Mouse (Mus musculus) MEL (cell line): ENCODE data around the gene Rnf185. TPM values are rescaled to one million over a fixed set of nuclear protein-coding genes. Genes with fewer than 3 reads are reported as not detected.
A peak's percentile ranks its signal among the peaks of the same experiment; 100 is the strongest.

Source experiments
- DNase-seq: peaks from one replicate; pipeline ENCODE4 v3.0.0; 2011; ENCODE audit warnings: low read depth, low spot score
- H3K27ac ChIP-seq: 2 replicates; pipeline ENCODE4 v1.5.1; 2012; ENCODE audit warnings: low read depth, mild to moderate bottlenecking, control low read depth, low read length, moderate library complexity; ENCODE audit not compliant: control insufficient read depth
- H3K27me3 ChIP-seq, 2 experiments: fragments of 150-350 bp in 1 of 2; sonication (generic) in 1 of 2; 2 replicates each; pipeline ENCODE4 v1.6.1; 2012; ENCODE audit warnings: low read length in 2 of 2, mild to moderate bottlenecking in 2 of 2, improper control_type of control experiment in 1 of 2, moderate library complexity in 1 of 2; ENCODE audit not compliant: insufficient read depth in 2 of 2, control insufficient read depth in 1 of 2
- H3K36me3 ChIP-seq, 2 experiments: 2 replicates each; pipeline ENCODE4 v1.6.1; 2012 to 2014; ENCODE audit warnings: low read length in 2 of 2, improper control_type of control experiment in 1 of 2, inconsistent platforms in 1 of 2, mild to moderate bottlenecking in 1 of 2; ENCODE audit not compliant: insufficient read depth in 2 of 2, control insufficient read depth in 1 of 2
- H3K4me1 ChIP-seq, 2 experiments: fragments of 150-350 bp in 1 of 2; sonication (generic) in 1 of 2; 2 replicates each; pipeline ENCODE4 v1.6.1; 2012; ENCODE audit warnings: low read length in 2 of 2, improper control_type of control experiment in 1 of 2, mild to moderate bottlenecking in 1 of 2; ENCODE audit not compliant: insufficient read depth in 2 of 2, control insufficient read depth in 1 of 2
- H3K4me3 ChIP-seq, 2 experiments: fragments of 150-350 bp in 1 of 2; sonication (generic) in 1 of 2; 2 replicates each; pipeline ENCODE4 v1.5.1; 2012; ENCODE audit warnings: low read depth in 2 of 2, low read length in 2 of 2, mild to moderate bottlenecking in 2 of 2, moderate library complexity in 2 of 2, control low read depth in 1 of 2, improper control_type of control experiment in 1 of 2; ENCODE audit not compliant: control insufficient read depth in 1 of 2, insufficient read depth in 1 of 2
- H3K79me2 ChIP-seq: 2 replicates; pipeline ENCODE4 v1.6.1; 2012; ENCODE audit warnings: mild to moderate bottlenecking, low read length, moderate library complexity; ENCODE audit not compliant: control insufficient read depth, poor library complexity, insufficient read depth
- H3K9ac ChIP-seq: 2 replicates; pipeline ENCODE4 v1.6.1; 2012; ENCODE audit warnings: low read depth, mild to moderate bottlenecking, control low read depth, low read length, moderate library complexity; ENCODE audit not compliant: control insufficient read depth, poor library complexity, severe bottlenecking
- H3K9me3 ChIP-seq: fragments of 150-350 bp; sonication (generic); replicated peaks from 2 replicates; pipeline ENCODE4 v1.6.1; 2012; ENCODE audit warnings: mild to moderate bottlenecking, low read length, improper control_type of control experiment, moderate library complexity; ENCODE audit not compliant: insufficient read depth
- BHLHE40 ChIP-seq: IDR thresholded peaks from 2 replicates; pipeline ENCODE4 v1.6.1; 2012; ENCODE audit warnings: low read depth, mild to moderate bottlenecking, inconsistent platforms, low read length, improper control_type of control experiment, borderline replicate concordance
- EP300 ChIP-seq, 2 experiments: IDR thresholded peaks; 2 replicates each; pipeline ENCODE4 v1.6.1; 2011; ENCODE audit warnings: improper control_type of control experiment in 2 of 2, low read length in 2 of 2, low read depth in 1 of 2, mild to moderate bottlenecking in 1 of 2
- ETS1 ChIP-seq: IDR thresholded peaks from 2 replicates; pipeline ENCODE4 v1.6.1; 2012; ENCODE audit warnings: low read depth, mild to moderate bottlenecking, inconsistent platforms, low read length, improper control_type of control experiment, moderate library complexity
- KAT2A ChIP-seq: conservative IDR thresholded peaks from 2 replicates; pipeline ENCODE4 v1.6.1; 2012; ENCODE audit warnings: low read depth, low read length, improper control_type of control experiment, inconsistent platforms
- MAX ChIP-seq: IDR thresholded peaks from 2 replicates; pipeline ENCODE4 v1.6.1; 2011; ENCODE audit warnings: low read length, improper control_type of control experiment
- MYB ChIP-seq: IDR thresholded peaks from 2 replicates; pipeline ENCODE4 v1.6.1; 2011; ENCODE audit warnings: mild to moderate bottlenecking, low read depth, low read length, improper control_type of control experiment
- MYC ChIP-seq: IDR thresholded peaks from 2 replicates; pipeline ENCODE4 v1.6.1; 2011; ENCODE audit warnings: low read depth, mild to moderate bottlenecking, low read length, improper control_type of control experiment, moderate library complexity
- NELFE ChIP-seq: IDR thresholded peaks from 2 replicates; pipeline ENCODE4 v1.6.1; 2011; ENCODE audit warnings: low read depth, low read length, improper control_type of control experiment
- POLR2A ChIP-seq, 2 experiments: IDR thresholded peaks; 2 replicates each; pipeline ENCODE4 v1.6.1; 2011 to 2012; ENCODE audit warnings: low read length in 2 of 2, mild to moderate bottlenecking in 2 of 2, control low read depth in 1 of 2, improper control_type of control experiment in 1 of 2, low read depth in 1 of 2, moderate library complexity in 1 of 2; ENCODE audit not compliant: control insufficient read depth in 1 of 2, insufficient read depth in 1 of 2, poor library complexity in 1 of 2
- POLR2AphosphoS2 ChIP-seq: IDR thresholded peaks from 2 replicates; pipeline ENCODE4 v1.6.1; 2011; ENCODE audit warnings: low read length, improper control_type of control experiment
- TAL1 ChIP-seq: IDR thresholded peaks from 2 replicates; pipeline ENCODE4 v1.6.1; 2012; ENCODE audit warnings: mild to moderate bottlenecking, inconsistent platforms, low read length, moderate library complexity, mixed read lengths
- TBP ChIP-seq: IDR thresholded peaks from 2 replicates; pipeline ENCODE4 v1.8.0; 2011; ENCODE audit warnings: low read depth, low read length, improper control_type of control experiment
- USF1 ChIP-seq: IDR thresholded peaks from 2 replicates; pipeline ENCODE4 v1.6.1; 2014; ENCODE audit warnings: low read depth, mild to moderate bottlenecking, inconsistent platforms, low read length, improper control_type of control experiment, moderate library complexity
- ZNF384 ChIP-seq: IDR thresholded peaks from 2 replicates; pipeline ENCODE4 v1.6.1; 2012; ENCODE audit warnings: low read depth, mild to moderate bottlenecking, inconsistent platforms, low read length, improper control_type of control experiment
- polyA plus RNA-seq, 2 experiments: library from polyadenylated mRNA; stranded (reverse) in 1 of 2; unstranded in 1 of 2; fragments of >175 nt in 1 of 2; fragments of >200 nt in 1 of 2; gene quantifications; 2 replicates each; pipeline versions ENCODE4 v1.2.1 to v1.2.4; 2012; ENCODE audit warnings: low replicate concordance in 2 of 2, low read depth in 1 of 2; ENCODE audit not compliant: insufficient read length in 2 of 2, insufficient read depth in 1 of 2, missing spikeins in 1 of 2
- total RNA-seq: library from RNA; depleted of rRNA; stranded (reverse); fragments of 300-350 nt; gene quantifications from 2 replicates; pipeline ENCODE4 v1.2.3, GENCODE M21; 2012

Gene Rnf185
- total and polyA plus RNA-seq, 3 experiments = 9.9 to 13.8 TPM; not detected in 1

GRCm38 (mm10) chr11:3408997-3409732 lies 43.0 kb downstream of the Rnf185 start, which contains the start of gene Limk2 (continued):
- TF ChIP-seq NELFE = peak; percentile 86
- peak; percentile 35; the same call in 1 of the 2 replicates for TF ChIP-seq USF1
- TF ChIP-seq MYC = peak; percentile 32; the same call in 1 of the 2 replicates
- TF ChIP-seq POLR2A (IDR thresholded peaks at IDR 0.05; ENCODE audit: control insufficient read depth in 1 of 2, insufficient read depth in 1 of 2, low read depth in 1 of 2, low read length in 2 of 2, poor library complexity in 1 of 2) = peak; percentile 81 to 89

- Histone ChIP-seq H3K9ac (peak overlapping the region; percentile 89), H3K27me3 (no peaks in the 10 kb centered on the region), H3K4me1 (peaks cover 12 to 27% of the 10 kb centered on the region in 2 experiments), H3K9me3 (no peaks in the 10 kb centered on the region), H3K79me2 (peaks cover 22% of the 10 kb centered on the region), H3K36me3 (peaks cover 0 to 24% of the 10 kb centered on the region in 2 experiments; a peak in 2 of 4 replicates), H3K27ac (peak overlapping the region; percentile 52), H3K4me3 (peak overlapping the region; percentile 69 to 94)
- no peak for TF ChIP-seq TAL1
- no peak for TF ChIP-seq KAT2A
- peak in 1 of 2 experiments; percentile 51; a peak in 1 of 4 replicates for TF ChIP-seq POLR2A (IDR thresholded peaks at IDR 0.05; ENCODE audit: control insufficient read depth in 1 of 2, insufficient read depth in 1 of 2, low read depth in 1 of 2, low read length in 2 of 2, poor library complexity in 1 of 2)
- TF ChIP-seq MAX = 0 out of 2 replicates have a peak, but pooled peaks have one; percentile 2
- TF ChIP-seq ZNF384 = no peak
- DNase-seq = peak; percentile 70
Measured at GRCm38 (mm10) chr11:3408131-3408996, 43.8 kb downstream of the Rnf185 start.

GRCm38 (mm10) chr11:3404287-3405047 lies 47.7 kb downstream of the Rnf185 start:
- no peak overlapping the region for H3K9ac ChIP-seq
- TF ChIP-seq EP300 (IDR thresholded peaks at IDR 0.05; ENCODE audit: low read depth in 1 of 2, low read length in 2 of 2) (peak in 1 of 2 experiments; percentile 41; a peak in 1 of 4 replicates), TAL1 (peak; percentile 54), MAX (no peak), TBP (no peak), MYB (0 out of 2 replicates have a peak, but pooled peaks have one; percentile 23), BHLHE40 (no peak), POLR2AphosphoS2 (no peak), ZNF384 (peak; percentile 88), ETS1 (0 out of 2 replicates have a peak, but pooled peaks have one; percentile 13)
- 0 out of 2 replicates have a peak overlapping the region, but pooled peaks have one; percentile 2 for H3K27ac ChIP-seq
- H3K36me3 ChIP-seq = peaks cover 0 to 36% of the 10 kb centered on the region in 2 experiments; a peak in 2 of 4 replicates
- peaks cover 22% of the 10 kb centered on the region for H3K79me2 ChIP-seq
- peaks cover 20 to 37% of the 10 kb centered on the region in 2 experiments for H3K4me1 ChIP-seq
- no peaks in the 10 kb centered on the region for H3K9me3 ChIP-seq
- no peak overlapping the region for H3K4me3 ChIP-seq
- H3K27me3 ChIP-seq = no peaks in the 10 kb centered on the region
- DNase-seq = peak; percentile 36
